Mouse (Mus musculus) Patski (cell line): ENCODE data around the gene Mbl2. TPM values are rescaled to one million over a fixed set of nuclear protein-coding genes. Genes with fewer than 3 reads are reported as not detected.
"Not testable (repeated sequence)": the region's sequence is repeated elsewhere in the genome, so short reads cannot be mapped to it uniquely, and the experiment has no call there.

Experiments used
- ATAC-seq: fragments of 100-300 bp; one replicate; pipeline ENCODE4 v1.8.0; 2021
- CTCF ChIA-PET: fragments of 350-600 bp; sonication (Branson Sonifier 250); formaldehyde crosslinking; loops from one replicate; lab custom pipeline; 2022; ENCODE audit warnings: inconsistent platforms; lab: Charles Lee
- POLR2A ChIA-PET: fragments of 350-600 bp; sonication (Branson Sonifier 250); formaldehyde crosslinking; loops from one replicate; lab custom pipeline; 2022; ENCODE audit warnings: antibody characterized with exemption, inconsistent platforms; lab: Charles Lee
- DNase-seq: peaks from one replicate; pipeline ENCODE4 v3.0.0-alpha.2; 2011; ENCODE audit warnings: low read depth, low spot score
- H3K27me3 ChIP-seq: fragments of 371-371 bp; one replicate; pipeline ENCODE4 v1.5.1; 2021
- CTCF ChIP-seq: fragments of 100-300 bp; IDR thresholded peaks from one replicate; pipeline ENCODE4 v1.5.1; 2021
- in situ Hi-C: fragments of 300-500 bp; cut with MboI; formaldehyde crosslinking; loops from 3 replicates; pipeline ENCODE4 v1.11.1; 2018; ENCODE audit warnings: low pct_unique_long_range_greater_than_20kb, mixed read lengths
- polyA plus RNA-seq: library from polyadenylated mRNA; unstranded; gene quantifications from one replicate; pipeline ENCODE4 v1.2.3, GENCODE M21; 2021

Mbl2 gene
- polyA plus RNA-seq, 1 experiment from 2014 or later, result not detected

- ATAC-seq, result no peak
- in situ Hi-C loops, result no loop called here
- ChIA-PET CTCF (interaction anchor here (1.0 to 3.2 kb wide), 3 partner anchors 31 to 338 kb away, joined by 3 to 12 read pairs (median 4); no protein-coding TSS in a partner anchor), POLR2A (no interaction called here)
- H3K27me3 ChIP-seq, result peaks cover 22% of the 10 kb centered on the region
- no peak for DNase-seq
- no peak for TF ChIP-seq CTCF
These were observed 16.6 kb upstream of the Mbl2 start for GRCm38 (mm10) chr19:30216186-30216585.

GRCm38 (mm10) chr19:30217335-30217734 lies 15.4 kb upstream of the Mbl2 start:
- CTCF ChIA-PET, result interaction anchor here (0.7 to 3.2 kb wide), 8 partner anchors 9 to 337 kb away, joined by 3 to 12 read pairs (median 3); no protein-coding TSS in a partner anchor
- ATAC-seq, result peak; percentile 69
- H3K27me3 ChIP-seq, result peaks cover 17% of the 10 kb centered on the region

GRCm38 (mm10) chr19:30222593-30222992 lies 10.1 kb upstream of the Mbl2 start:
- CTCF ChIA-PET, result interaction anchor here (1.2 kb wide), 1 partner anchor 17 kb away, joined by 4 read pairs; no protein-coding TSS in a partner anchor
- DNase-seq, in situ Hi-C loops, H3K27me3 ChIP-seq, ATAC-seq: not testable (repeated sequence)
- POLR2A ChIA-PET, result interaction anchor here (0.6 kb wide), 1 partner anchor 350 kb away, joined by 5 read pairs; no protein-coding TSS in a partner anchor

More at GRCm38 (mm10) chr19:30217335-30217734, 15.4 kb upstream of the Mbl2 start:
- POLR2A ChIA-PET, result interaction anchor here (0.5 kb wide), 1 partner anchor 343 kb away, joined by 3 read pairs; no protein-coding TSS in a partner anchor
- no peak for DNase-seq
- peak; percentile 95 for TF ChIP-seq CTCF
- in situ Hi-C loops, result no loop called here

GRCm38 (mm10) chr19:30229477-30229876 lies 3.3 kb upstream of the Mbl2 start:
- DNase-seq (no peak), ATAC-seq (no peak)
- in situ Hi-C loops, result no loop called here
- peaks cover 24% of the 10 kb centered on the region for H3K27me3 ChIP-seq
- POLR2A ChIA-PET, result no interaction called here
- no peak for TF ChIP-seq CTCF
- CTCF ChIA-PET, result interaction anchor here (0.9 to 2.6 kb wide), 2 partner anchors 10 to 18 kb away, joined by 4 to 9 read pairs; no protein-coding TSS in a partner anchor

- ChIA-PET POLR2A (no interaction called here), CTCF (interaction anchor here (1.4 to 1.5 kb wide), 2 partner anchors 13 to 17 kb away, joined by 3 read pairs; no protein-coding TSS in a partner anchor)
- TF ChIP-seq CTCF, result no peak
- H3K27me3 ChIP-seq, result peaks cover 19% of the 10 kb centered on the region
- DNase-seq (no peak), ATAC-seq (no peak)
- in situ Hi-C loops, result no loop called here
These were observed 1.7 kb downstream of the Mbl2 start for GRCm38 (mm10) chr19:30234416-30234815.

DNA sequence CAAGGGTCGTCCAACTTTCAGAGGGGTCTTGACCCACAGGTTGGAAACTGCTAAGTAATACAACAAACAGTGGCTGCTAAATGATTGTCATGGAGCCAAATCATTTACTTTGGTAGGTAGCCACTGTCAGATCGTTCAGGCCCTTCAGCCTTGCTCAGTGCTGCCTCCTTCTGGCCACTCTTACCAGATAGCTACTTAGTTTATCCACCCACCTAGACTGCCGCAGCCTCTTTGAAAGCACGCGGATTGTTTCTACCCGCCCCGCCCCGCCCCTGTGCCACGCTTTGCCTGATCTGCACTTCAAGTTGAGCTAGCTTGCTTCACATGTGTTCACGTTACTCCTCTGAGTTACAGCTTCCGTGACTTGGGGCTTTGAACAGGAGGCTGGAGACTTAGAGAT lies 14.6 kb downstream of the Mbl2 start:
- ATAC-seq, result peak; percentile 62
- no peak for DNase-seq
- ChIA-PET POLR2A (interaction anchor here (1.3 kb wide), 1 partner anchor 9 kb away, joined by 3 read pairs; no protein-coding TSS in a partner anchor), CTCF (interaction anchor here (0.7 to 5.1 kb wide), 14 partner anchors 9 to 420 kb away, joined by 3 to 48 read pairs (median 3); no protein-coding TSS in a partner anchor)
- peaks cover 9% of the 10 kb centered on the region for H3K27me3 ChIP-seq
- TF ChIP-seq CTCF, result peak; percentile 82
- in situ Hi-C loops, result loop anchor here (5.0 kb wide), 1 partner anchor 305 kb away; no protein-coding TSS in a partner anchor

- POLR2A ChIA-PET, result no interaction called here
- DNase-seq, result no peak
- no peak for ATAC-seq
These were observed 16.1 kb downstream of the Mbl2 start for GRCm38 (mm10) chr19:30248822-30249221.

DNA sequence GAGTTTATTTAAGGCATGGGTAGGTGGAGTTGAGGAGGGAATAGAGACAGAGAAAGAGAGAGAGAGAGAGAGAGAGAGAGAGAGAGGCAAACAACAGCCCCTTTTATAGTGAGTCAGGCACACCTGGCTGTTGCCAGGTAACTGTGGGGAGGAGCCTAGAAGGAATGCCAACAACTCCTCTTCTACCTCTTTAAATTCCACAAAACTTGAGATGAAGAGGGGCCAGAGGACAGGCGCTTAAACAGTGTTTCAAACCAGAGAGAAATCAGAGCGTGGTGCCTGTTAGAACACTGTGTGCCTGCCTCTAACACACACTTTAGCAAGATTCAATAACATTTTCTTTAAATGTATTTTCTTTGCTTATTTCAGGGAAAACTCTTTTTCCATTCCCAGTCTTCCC lies 19.5 kb downstream of the Mbl2 start:
- POLR2A ChIA-PET, result no interaction called here
- CTCF ChIA-PET, result no interaction called here
- no peak for ATAC-seq
- TF ChIP-seq CTCF, result no peak
- in situ Hi-C loops, result no loop called here
- no peak for DNase-seq
- H3K27me3 ChIP-seq, result peaks cover 9% of the 10 kb centered on the region

More at GRCm38 (mm10) chr19:30248822-30249221, 16.1 kb downstream of the Mbl2 start:
- TF ChIP-seq CTCF, result peak; percentile 92
- H3K27me3 ChIP-seq, result peaks cover 9% of the 10 kb centered on the region
- CTCF ChIA-PET, result interaction anchor here (0.7 to 5.1 kb wide), 5 partner anchors 8 to 315 kb away, joined by 3 to 48 read pairs (median 3); no protein-coding TSS in a partner anchor
- in situ Hi-C loops, result loop anchor here (5.0 kb wide), 1 partner anchor 303 kb away; no protein-coding TSS in a partner anchor

- ChIA-PET POLR2A (interaction anchor here (1.0 kb wide), 1 partner anchor 10 kb away, joined by 3 read pairs; no protein-coding TSS in a partner anchor), CTCF (no interaction called here)
- DNase-seq (peak; percentile 53), ATAC-seq (peak; percentile 98)
- TF ChIP-seq CTCF, result no peak
- in situ Hi-C loops, result no loop called here
- no peaks in the 10 kb centered on the region for H3K27me3 ChIP-seq
These were observed 23.6 kb downstream of the Mbl2 start for GRCm38 (mm10) chr19:30256339-30256738.

DNA sequence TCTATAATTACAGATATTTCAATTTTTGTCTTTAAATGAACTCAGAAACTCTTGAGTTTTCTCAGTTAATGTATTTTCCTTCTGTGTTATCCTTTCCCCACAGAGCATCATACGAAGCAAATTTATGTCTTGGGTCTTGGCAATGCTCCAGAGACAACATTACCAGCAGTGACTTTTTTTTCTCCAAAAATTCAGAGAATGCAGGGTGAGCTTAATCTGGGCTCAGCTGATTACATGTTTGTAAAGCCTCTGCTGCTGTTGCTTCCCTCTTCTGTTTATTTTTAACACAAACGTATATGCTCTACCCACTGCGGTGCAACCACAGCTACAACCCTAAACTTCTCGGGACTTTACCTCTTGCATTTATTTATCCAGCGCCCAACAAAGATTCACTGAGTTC lies 48.4 kb downstream of the Mbl2 start:
- H3K27me3 ChIP-seq, result no peaks in the 10 kb centered on the region
- CTCF ChIA-PET, result no interaction called here
- DNase-seq (peak; percentile 34), ATAC-seq (peak; percentile 88)
- POLR2A ChIA-PET, result no interaction called here
- no peak for TF ChIP-seq CTCF
- in situ Hi-C loops, result no loop called here
